Mouse (Mus musculus) liver, adult 2 months (tissue): ENCODE data around the gene Ptgdr.

Experiments used
- CTCF ChIP-seq: fragments of 200-500 bp; IDR thresholded peaks from 2 replicates; pipeline ENCODE4 v1.5.1; 2011; ENCODE audit warnings: low read depth, low read length, control low read depth
- POLR2A ChIP-seq: fragments of 200-500 bp; IDR thresholded peaks from 2 replicates; pipeline ENCODE4 v1.6.1; 2011; ENCODE audit warnings: low read length, control low read depth; ENCODE audit not compliant: insufficient read depth; ENCODE audit errors: extremely low read depth

- no peak for TF ChIP-seq CTCF
- TF ChIP-seq POLR2A, result no peak
Observed at GRCm38 (mm10) chr14:44891387-44892132, 32.4 kb upstream of the Ptgdr start.
